Mouse (Mus musculus): ENCODE measurements around the gene Mydgf.
A peak's percentile ranks its signal among the peaks of the same experiment; 100 is the strongest.

The Mydgf gene

DNA sequence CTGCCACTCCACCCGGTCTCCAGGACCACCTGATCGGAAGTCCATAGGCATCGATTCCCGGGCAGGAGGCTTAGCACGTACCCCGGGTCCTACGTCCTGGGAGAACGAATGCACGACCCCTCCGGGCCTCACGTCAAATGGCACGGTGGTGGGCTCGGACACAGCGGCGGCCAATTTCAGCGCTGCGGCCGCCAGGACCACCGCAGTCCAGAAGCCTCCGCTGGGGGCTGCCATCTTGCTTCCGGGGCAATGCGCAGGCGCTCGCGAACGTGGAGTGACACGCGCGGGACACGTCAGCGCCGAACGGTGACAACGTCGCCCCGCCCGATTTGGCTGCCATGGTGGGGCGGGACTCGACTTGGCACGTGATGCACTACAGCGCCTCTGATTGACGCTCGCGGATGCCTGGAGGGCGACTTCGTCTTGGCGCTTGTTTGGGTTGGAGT lies at the start of gene Mydgf:
Gene Mydgf, minus strand, starts transcription at position 263 of the 446 bp plus-strand sequence.
- DNase-seq (ENCODE audit: low read depth, low spot score), result peak; percentile 95

DNA sequence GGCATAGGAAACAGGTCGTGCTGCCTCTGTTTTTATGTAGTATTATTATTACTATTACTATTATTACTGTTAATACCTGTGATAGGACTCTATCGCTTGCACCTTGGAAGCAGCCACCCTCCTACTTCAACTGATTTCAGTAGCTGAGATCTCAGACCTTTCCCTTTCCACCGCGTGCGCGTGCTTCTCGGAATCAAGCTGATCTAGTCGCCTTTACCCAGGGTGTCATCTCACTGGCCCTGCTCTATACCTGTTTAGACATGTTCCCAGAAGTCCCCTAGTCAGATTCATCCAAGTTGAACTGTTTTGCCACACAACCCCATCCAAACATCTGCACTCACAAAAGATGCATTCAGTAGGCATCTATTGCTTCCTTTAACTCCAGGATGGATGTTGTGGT lies 49.7 kb upstream of the Mydgf start:
- DNase-seq (ENCODE audit: low read depth, low spot score), result no peak

GRCm38 (mm10) chr17:56229943-56230342 lies 46.2 kb upstream of the Mydgf start:
- no peak for DNase-seq (ENCODE audit: low read depth, low spot score)

- DNase-seq (ENCODE audit: low read depth, low spot score), result peak; percentile 58
Measured at GRCm38 (mm10) chr17:56226566-56226965, 42.8 kb upstream of the Mydgf start.

- no peak for DNase-seq (ENCODE audit: low read depth, low spot score)
Measured at GRCm38 (mm10) chr17:56224916-56225315, 41.2 kb upstream of the Mydgf start.

GRCm38 (mm10) chr17:56219805-56220204 lies 36.1 kb upstream of the Mydgf start:
- peak; percentile 78 for DNase-seq (ENCODE audit: low read depth, low spot score)

- DNase-seq (ENCODE audit: low read depth, low spot score), result no peak
Measured at GRCm38 (mm10) chr17:56219251-56219650, 35.5 kb upstream of the Mydgf start.

DNA sequence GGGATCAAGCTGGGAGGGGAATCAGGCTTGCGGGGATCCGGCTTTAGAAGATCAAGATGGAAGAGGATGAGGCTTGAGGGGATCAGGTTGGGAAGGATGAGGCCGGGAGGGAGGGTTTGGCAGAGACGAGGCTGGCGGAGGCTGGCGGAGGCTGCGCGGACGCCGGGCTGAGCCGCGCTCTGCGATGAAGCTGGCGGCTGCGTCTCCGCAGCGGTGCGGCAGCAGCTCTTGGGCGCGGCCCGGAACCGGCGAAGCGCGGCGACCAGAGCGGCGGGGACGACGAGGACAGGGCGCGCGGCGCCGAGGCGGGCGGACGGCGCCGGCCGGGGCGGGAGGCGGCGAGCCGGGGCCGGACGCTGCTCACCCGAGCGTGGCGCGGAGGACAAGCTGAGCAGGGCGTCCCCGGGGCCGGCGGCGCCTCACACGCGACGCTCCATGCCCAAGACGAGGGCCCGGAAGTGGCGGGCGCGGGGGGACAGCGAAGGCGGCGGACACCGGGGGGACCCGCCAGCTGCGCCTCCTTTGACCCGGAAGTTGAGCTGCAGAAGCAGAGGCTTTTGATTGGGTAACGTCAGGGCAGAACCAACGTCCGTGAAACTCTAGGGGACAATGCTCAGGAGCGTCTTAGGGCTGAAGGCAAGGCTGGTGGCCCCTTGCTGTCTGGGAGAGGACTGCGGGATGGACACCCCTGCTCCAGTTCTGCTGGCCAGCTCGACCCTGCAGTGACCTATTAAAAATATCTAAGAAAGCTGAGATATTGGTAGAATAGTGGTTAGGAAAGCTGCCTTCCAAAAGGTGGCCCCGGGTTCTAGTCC lies 34.9 kb upstream of the Mydgf start, which contains the start of gene Dpp9:
Gene Dpp9, minus strand, starts transcription at position 529 of the 815 bp plus-strand sequence.
- DNase-seq (ENCODE audit: low read depth, low spot score), result peak; percentile 99

DNA sequence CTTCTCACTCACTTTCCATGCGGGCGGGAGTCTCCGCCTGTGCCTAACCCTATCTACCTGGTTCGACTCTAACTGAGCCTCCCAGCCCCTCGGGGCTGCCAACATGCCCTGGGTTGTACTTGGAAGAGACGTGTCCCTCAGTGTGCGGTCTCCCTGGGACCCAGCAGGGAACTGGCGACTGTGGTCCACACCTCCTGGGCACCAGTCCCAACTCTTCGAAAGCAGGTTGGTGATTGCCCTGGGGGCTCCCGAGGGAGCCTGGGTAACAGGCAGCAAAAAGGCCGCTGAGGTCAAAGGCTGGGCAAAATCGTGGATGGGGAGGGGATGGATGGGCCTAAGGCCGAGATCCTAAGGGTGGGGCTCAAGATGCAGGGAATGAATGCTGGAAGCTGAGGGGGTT lies 34.0 kb upstream of the Mydgf start:
- DNase-seq (ENCODE audit: low read depth, low spot score), result no peak

- DNase-seq (ENCODE audit: low read depth, low spot score), result peak; percentile 59
Measured at GRCm38 (mm10) chr17:56214229-56214628, 30.5 kb upstream of the Mydgf start.

GRCm38 (mm10) chr17:56212676-56213075 lies 29.0 kb upstream of the Mydgf start:
- DNase-seq (ENCODE audit: low read depth, low spot score), result no peak

GRCm38 (mm10) chr17:56211090-56211489 lies 27.4 kb upstream of the Mydgf start:
- DNase-seq (ENCODE audit: low read depth, low spot score), result no peak

- DNase-seq (ENCODE audit: low read depth, low spot score), result no peak
Measured at GRCm38 (mm10) chr17:56208821-56209220, 25.1 kb upstream of the Mydgf start.

DNA sequence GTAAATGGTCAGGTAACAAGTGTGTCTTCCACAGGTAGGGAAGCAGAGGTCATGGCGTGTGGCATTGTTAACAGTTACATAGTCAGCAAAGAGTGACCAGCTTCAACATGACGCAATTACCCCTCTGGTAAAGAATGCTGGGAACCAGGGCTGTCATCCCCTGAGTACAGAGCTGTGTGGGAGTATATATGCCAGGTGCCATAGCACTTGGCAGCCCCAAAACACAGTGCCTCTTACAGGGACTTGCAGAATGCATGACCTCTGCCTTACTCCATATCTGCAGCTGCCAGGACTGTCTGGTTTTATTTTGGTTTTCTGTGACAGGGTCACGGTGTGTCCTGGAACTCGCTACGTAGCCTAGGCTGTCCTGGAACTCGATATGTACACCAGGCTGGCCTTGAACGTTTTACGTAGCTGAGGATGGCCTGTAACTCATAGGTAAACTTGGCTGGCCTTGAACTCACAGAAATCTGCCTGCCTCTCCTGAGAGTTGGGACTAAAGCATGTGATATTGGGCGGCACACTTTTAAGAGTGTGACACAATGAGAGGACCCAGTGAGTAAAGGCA lies 24.3 kb upstream of the Mydgf start:
- DNase-seq (ENCODE audit: low read depth, low spot score), result no peak

DNA sequence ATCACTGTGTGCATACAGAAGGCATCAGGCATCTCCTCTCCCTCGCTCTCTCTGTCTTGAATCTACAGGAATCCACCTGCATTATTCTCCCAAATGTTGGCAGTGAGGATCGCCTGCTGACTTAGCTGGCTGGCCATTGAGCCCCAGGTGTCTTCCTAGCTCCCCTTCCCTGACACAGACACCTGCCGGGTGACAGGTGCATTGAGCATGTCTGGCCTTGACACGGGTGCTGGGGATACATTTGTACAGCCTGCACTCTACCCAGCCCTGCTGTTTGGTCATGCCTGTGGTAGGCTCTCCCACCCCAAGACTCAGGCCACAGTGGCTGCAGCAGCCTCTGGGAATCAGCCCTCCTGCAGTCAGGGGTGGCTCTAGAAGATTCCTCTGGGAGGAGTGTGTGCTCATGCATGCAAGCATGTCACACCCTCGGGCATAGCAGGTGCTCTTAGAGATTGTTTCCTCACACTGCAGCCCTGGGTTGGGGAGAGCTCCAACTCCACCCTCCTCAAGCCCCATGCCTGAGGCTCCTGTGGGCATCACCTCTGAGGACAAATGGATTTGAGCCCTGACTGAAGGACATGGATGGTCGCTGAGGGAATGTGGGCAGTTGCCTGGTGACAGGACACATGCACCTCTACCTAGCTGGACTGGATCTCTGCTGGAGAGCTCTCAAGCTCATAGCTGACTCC lies 23.4 kb upstream of the Mydgf start:
- DNase-seq (ENCODE audit: low read depth, low spot score), result no peak

GRCm38 (mm10) chr17:56206276-56206884 lies 22.7 kb upstream of the Mydgf start:
- peak; percentile 31 for DNase-seq (ENCODE audit: low read depth, low spot score)

GRCm38 (mm10) chr17:56203729-56204128 lies 20.0 kb upstream of the Mydgf start:
- peak; percentile 31 for DNase-seq (ENCODE audit: low read depth, low spot score)

- DNase-seq (ENCODE audit: low read depth, low spot score), result peak; percentile 63
Measured at GRCm38 (mm10) chr17:56202476-56202875, 18.8 kb upstream of the Mydgf start.

GRCm38 (mm10) chr17:56201642-56202041 lies 17.9 kb upstream of the Mydgf start:
- DNase-seq (ENCODE audit: low read depth, low spot score), result no peak

DNA sequence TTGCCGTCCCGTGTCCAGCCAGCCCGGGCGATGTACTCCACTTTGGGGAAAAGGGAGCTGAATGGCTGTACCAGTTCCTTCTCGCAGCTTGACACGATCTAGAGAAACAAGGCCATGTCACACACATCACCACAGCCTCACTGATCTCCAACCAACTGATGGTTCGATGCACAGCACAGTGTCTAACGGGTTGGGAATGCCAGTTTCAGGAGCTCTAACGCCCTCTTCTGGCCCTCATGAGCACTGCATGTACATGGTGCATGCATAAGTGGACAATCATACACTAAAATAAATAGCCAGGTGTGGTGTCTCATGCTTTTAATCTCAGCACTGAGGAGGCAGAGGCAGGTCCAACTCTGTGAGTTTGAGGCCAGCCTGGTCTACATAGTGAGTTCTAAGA lies 16.9 kb upstream of the Mydgf start:
- peak; percentile 21 for DNase-seq (ENCODE audit: low read depth, low spot score)

DNA sequence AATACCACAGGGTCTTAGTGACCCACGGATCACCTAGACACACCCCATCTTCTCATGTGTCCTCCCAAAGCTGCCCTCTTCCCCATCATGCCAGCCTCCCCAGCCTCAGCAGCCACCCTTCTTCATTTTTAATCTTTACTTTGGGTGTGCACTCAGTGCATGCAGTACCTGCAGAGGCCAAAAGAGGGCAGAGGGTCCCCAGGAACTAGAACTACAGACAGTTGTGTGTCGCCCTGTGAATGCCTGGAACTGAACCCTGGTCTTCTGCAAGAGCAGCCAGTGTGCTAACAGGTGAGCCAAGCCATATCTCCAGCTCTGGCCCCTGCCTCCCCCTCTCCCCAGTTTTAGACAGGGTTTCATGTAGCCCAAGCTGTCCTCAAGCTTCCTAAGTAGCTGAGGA lies 13.1 kb upstream of the Mydgf start:
- DNase-seq (ENCODE audit: low read depth, low spot score), result peak; percentile 51

DNA sequence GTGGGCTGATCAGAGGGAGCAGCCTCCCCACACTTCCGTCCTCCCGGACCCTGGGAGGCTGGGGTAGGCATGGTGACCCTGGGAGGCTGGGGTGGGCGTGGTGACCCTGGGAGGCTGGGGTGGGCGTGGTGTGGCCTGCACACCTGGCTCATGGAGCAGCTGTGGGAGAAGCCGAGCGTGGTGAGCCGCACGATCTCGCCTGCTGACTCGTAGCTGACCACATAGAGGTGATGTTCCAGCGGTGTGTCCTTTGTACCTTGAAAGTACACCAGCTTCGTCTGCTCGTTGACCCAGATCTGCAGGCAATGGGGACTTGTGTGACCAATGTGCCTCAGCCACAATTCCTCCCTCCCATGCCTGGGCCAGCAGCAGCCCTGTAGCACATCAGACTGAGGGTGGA lies 11.0 kb upstream of the Mydgf start:
- DNase-seq (ENCODE audit: low read depth, low spot score), result no peak
